Mouse (Mus musculus): ENCODE measurements around the gene Med16. TPM values are rescaled to one million over a fixed set of nuclear protein-coding genes. Genes with fewer than 3 reads are reported as not detected.

Gene Med16
- total RNA-seq, 1 experiment from 2014 or later = 32.0 TPM

DNA sequence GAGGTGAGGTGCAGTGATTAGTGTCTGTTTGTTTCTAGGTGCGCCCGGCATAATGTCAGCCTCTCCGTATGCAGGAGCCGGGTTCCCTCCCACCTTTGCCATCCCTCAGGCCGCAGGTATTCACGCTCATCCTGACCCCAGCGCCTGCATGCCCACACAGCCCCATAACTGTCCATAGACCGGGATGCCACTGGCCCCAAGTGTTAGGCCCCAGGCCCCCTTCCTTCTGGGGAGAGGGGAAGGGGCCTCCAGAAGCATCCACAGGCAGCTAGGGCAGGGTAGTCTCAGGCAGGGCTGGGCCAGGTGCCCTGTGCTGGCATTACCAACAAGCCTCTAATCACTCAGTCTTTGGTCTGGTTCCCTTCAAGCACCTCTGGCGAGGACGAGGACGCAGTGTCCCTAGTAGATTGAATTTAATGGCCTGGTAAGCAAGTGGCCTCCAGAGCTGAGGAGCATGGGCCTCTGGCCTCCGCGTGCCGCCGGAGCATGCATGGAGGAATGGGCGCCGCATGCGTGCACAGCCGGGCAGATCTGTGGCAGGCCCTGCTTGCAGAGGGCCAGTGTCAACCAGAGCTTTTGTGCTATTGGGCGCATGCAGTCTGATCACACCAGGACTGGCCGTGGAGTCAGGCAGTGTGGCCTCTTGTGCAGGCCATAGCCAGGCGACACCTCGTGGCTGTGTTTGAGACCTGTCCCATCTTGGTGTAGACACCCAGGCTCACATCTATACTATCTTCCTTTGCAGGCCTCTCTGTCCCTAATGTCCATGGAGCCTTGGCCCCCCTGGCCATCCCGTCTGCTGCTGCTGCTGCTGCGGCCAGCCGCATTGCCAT lies 48.4 kb downstream of the Med16 start:
- DNase-seq = no peak

DNA sequence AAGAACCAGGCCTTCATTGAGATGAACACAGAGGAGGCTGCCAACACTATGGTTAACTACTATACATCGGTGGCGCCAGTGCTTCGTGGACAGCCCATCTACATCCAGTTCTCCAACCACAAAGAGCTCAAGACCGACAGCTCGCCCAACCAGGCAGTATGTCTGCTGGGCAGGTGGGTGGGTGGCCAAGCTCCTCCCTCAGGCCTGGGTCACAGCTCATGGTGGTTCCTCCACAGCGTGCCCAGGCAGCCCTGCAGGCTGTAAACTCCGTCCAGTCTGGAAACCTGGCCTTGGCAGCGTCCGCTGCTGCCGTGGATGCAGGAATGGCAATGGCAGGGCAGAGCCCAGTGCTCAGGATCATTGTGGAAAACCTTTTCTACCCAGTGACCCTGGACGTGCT lies 49.6 kb downstream of the Med16 start:
- no peak for DNase-seq

DNA sequence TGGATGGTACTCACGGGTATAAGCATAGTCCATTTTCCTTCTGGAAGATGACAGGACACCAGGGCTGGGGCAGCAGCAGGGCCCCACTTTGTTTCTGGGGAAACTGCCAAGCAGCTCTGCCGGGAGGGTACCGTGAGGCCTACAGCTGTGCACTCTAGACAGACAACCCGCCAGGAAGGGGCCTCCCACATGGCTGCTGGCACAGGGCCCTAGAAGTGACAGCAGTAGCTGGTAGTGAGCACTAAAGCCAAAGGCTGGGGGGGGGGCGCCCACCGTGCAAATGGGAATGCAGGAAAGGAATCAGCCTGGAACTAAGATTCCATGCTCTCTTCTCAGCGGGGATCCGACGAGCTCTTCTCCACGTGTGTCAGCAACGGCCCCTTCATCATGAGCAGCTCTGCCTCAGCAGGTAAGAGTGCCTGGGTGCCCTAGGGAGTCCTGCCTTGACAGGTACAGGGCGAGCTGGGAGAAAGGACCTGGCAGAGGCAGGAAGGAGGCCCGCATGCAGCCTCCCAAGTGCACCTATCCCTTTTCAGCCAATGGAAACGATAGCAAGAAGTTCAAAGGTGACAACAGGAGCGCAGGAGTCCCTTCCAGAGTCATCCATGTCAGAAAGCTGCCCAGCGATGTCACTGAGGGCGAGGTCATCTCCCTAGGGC lies 50.2 kb downstream of the Med16 start:
- DNase-seq = peak; percentile 81

DNA sequence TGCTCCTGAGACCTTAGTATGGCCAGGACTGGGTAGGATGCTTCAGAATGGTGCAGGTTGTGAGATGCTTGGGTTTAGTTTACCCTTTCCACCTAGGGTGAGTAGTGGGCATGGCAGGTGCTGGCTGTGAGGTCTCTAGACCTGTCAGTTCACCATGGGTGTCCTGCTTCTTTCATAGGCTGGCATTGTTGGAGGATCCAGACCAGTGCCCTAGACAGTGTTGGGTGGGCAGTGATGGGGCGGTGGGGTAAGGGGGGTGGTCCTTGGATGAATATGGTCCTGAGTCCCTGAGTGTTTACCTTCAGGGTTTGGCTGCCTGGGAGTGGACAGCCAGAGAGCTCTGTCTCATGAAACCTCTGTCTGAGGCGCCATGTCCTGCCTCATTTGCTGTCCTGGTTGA lies 50.8 kb downstream of the Med16 start:
- no peak for DNase-seq

DNA sequence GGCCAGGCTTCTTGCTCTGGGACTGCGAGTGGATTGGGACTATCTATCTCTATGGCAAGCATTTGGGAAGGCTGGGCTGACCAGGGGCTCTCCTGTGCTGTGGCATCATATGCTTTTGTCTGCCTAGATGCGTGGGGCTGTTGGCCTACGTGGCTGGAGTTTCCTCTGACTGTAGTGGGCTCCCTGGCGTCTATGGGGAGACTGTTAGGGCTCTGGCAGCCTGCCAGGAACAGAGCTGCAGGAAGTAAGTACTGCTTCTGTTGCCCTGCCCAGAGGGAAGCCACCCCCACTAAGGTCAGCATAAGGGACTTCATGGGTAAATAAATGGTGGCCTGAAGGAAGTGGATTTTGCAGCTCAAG lies 51.3 kb downstream of the Med16 start:
- peak; percentile 80 for DNase-seq

DNA sequence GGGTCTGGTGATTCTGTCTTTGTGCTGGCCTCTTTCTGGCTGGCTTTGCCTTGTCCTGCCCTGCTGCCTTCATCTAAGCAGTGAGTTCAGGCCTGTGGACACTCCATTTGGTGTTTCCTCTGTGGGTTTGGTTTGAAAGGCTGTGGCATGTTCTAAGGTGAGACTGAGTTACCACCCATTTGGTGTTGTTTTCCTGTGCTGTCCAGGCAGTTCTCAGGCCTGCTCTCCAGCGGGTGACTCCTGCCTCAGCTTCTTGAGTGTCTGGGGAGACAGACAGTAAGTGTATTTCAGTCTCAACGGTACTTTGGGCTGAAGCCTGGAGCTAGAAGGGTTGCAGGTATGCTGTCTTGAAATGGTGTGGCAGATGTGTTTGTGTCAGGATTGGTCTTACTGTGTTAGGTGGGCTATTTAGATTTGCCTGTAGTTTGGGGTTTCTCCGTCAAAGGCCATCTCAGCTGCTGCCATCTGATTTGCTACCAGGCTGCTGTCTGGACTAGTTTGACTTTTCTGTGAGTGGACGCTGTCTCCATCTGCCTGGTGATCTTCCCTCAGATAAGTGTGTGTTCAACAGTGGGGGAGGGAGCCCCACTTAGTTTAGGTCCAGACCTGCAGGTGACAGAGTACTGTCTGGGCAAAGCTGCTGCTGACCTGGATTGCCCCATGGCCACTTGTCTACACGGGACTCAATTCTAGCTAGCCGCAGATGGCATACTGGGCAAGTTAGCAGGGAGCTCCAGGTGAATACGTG lies 51.8 kb downstream of the Med16 start:
- no peak for DNase-seq

DNA sequence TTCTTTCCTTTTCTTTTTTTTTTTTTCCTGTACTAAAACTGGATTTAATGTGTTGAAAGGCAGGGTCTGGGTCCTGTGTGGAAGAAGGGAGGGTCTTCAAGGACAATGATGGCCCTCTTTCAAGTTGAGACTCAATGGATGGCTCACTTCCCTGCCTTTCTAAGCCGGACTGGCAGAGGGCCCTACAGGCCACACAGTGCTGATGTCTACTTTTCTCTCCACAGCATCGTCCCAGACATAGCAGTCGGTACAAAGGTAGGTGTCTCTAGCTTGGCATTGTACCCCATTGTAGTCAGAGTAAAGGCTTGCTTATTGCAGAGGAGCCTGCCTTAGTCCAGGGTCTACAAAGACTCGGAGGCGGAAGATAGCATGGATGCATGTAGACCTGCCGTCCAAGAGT lies 52.4 kb downstream of the Med16 start:
- no peak for DNase-seq

DNA sequence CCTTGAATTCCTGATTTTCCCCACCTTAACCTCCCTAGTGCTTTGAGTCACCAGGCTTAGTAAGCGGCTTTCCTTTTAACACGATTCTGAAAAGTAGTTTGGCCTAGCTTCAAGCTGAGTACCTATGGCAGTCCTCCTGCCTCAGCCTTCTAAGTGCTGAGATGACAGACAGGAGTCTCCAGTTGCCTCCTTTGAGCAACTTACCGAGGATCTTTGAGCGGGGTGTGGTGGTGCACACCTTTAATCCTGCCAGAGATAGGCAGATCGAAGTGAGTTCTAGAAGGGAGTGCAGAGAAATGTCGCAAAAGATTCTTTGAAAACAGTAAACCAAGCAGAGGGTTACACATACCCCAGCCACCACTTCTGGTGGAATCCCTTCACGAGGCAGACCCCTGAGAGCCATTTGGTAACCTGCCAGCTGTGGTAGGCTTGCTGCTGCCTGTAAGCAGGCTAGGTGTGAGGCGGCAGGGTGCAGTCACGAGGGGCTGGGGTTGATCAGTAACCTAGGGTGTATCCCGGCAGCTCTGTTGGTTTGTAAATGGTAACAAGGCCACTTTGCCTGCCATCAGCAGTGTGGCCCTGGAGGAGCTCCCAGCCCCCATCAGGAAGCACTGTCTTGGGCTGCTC lies 53.1 kb downstream of the Med16 start:
- peak; percentile 59 for DNase-seq

DNA sequence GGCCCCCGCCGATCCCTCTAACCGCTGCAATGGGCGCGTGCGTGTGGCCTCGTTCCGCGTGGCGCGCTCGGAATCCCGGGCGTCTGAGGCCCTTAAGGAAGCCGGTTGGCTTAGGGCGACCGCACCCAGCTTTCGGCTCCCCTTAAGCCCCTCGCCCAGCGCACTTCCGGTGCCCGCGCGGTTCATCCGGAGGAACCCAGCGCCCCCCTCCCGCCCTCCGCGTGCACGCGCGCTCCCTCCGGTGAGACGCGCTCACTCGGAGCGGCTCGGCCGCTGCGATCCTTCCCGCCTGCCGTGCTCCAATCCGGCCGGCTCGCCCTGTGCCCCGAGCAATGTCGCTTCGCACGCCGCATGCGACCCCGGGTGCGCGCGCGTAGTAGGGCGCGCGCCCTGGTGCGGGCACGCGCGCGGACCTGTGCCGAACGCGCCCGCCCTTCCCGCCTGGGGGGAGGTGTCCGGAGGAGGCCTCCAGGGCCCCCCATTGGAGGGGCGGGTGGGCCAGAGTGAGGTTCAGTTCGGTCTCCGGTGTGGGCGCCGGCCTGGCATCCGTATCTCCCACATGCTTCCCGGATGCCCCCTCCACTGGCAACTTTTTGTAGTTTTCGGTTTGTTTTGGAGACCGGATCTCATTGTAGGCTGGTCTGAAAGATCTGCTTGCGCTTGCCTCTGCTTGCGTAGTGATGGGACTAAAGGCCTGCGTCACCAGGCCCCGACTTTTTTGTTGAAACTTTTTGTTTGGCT lies 53.8 kb downstream of the Med16 start:
- DNase-seq = peak; percentile 84

DNA sequence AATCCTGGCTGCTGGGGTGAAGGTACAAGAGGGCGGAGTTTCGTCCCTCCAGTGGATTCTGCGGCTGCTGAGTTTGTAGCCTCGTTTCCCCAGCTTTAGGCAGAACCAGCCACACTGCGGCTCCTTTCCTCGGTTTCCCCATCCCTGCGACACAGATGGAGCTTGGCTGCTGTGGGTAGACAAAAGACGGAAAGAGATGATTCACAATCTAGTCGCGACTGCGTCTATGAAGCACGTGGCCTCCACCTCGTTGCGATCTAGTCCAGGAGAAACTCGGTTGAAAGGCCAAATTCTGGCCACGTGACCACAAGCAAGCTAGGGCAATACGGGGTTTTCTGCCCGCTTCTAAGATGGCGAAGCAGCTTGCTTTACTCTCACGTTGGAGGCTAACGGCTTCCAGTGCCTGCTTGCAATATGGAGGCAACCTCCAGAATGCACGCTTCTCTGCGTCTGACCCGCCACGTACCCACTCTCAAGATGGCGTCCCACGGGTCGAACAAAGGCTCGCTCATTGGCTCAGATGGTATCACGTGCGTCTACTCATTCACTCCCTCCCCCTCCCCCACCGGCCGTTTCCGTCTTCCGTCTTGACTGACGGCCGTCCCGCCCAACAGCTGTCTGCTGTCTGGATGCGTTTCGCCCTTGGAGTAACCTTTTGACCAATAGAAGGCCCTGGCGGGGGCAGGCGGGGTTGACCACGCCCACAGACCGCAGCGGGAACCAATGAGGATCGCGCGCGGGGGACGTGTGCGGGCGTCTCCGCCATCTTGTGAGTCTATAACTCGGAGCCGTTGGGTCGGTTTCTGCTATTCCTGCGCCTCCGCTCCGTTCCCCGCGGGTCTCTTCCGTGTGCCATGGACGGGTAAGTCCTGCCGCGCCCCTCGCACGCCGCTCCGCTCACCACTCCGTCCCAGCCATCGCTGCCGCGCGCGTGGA lies 54.6 kb downstream of the Med16 start, which contains the start of gene Ptbp1:
Ptbp1 (plus strand) TSS at position 568 of the 936 bp plus-strand sequence.
- peak; percentile 100 for DNase-seq

DNA sequence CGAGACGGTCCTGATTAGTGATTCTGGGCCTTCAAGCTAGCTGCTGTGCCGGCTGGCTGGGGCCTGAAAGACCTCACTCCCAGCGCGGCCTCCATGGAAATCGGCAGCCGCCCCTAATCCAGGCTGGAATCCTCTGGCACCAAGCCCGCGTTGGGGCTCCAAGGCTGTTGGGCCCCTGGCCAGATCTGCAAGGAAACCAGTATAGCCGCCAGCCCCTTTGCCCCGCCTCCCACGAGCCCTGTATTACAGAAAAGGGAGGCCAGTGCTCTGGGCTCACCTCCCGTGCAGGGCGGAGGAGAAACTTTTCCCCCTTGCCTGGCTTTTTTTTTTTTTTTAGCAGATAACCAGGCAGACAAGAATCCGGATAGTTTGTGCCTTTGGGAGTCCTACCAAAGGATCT lies 55.3 kb downstream of the Med16 start:
- peak; percentile 98 for DNase-seq

DNA sequence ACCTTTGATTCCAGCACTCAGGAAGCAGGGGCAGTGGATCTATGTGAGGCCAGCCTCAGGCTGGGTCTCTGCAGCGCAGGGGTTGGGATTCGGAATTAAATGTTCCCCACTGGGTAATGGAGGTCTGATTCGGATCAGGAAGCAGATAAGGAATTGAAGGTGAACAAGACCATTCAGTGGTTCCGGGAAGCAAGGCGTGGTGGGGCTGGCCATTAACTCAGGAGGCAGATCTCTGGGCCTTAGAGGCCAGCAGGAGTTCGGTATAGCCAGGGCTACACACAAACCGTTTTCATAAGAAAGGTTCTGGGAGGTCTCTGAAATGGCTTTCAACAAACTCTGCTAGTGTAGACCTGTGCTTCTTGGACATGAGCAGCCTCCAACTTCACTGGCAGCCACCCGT lies 55.9 kb downstream of the Med16 start:
- no peak for DNase-seq

DNA sequence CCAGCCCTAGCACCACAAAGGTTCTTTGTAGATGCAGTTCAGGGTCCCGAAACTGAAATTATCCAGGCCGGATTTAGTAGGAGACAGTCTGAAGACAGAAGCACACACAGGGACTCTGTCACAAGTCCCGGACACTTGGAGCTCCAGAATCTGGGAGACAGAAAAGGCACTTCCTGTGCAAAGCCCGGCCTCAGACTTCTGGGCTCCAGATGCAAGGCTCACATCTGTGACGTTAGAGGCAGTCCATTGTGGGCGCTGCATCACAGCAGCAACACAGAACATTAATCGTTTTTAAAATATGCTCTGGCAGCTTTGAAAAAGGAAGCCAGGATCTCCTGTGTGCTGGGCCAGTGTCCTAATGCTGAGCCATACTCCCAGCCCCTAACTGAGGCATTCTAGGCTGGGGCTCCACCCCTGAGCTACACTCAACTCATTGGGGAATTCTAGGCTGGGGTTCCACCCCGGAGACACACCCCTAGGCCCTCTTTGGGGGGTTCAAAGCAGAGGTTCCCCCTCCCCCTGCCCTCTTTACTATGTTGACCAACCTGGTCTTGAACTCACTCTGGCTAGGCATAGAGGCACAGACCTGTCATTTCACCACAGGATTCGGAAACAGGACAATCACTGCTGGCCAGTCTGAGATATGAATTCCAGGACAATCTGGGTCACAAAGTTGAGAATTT lies 56.5 kb downstream of the Med16 start:
- DNase-seq = peak; percentile 51

DNA sequence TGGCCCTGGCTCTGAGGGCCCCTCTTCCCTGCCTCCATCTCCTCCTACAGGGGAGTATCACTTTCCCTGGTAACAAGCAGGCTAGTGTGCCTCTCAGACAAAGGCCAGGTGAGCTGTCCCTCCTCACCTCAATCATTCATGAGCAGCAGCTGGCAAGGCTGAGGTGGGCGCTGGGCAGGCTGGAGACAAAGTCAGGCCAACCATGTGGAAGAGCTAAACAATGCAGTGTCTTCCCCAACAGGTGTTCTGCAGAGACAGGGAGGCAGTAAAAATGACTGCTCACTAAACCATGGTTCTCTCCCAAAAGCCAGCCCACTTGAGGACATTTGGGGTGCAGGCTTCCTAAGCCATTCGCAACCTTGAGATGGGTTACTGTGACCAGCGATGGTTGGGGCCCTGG lies 57.1 kb downstream of the Med16 start:
- no peak for DNase-seq

DNA sequence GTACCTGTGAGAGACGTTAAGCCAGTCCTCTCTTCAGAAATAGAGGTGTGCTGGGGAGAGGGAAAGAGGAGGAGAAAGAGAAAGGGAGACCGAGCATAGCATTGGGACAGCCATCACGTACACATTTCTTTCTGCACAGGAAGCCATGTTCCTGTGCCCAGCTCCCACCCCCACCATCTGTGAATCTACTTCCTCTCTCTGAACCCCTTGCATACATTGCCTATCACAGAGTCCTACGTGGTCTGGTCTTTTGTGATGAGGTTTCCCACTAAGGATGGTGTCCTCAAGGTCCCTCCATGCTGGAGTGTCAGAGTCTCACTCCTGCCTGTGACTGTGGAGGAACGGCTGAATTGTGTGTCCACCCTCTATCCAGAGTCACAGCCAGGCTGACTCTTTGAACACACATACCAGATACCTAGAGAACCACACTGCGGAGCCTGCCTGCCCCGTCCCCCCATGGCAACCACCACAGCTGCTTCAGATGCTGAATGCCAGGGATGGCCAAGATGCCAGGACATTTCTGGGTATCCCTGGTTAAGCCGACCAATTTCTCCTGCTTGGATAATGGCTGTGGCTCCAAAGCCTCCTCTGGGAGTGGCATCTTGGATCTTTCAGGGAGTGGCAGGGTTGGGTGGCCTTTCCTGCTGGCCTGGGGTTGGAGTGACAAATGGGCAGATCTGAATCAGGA lies 58.6 kb downstream of the Med16 start:
- DNase-seq = no peak

DNA sequence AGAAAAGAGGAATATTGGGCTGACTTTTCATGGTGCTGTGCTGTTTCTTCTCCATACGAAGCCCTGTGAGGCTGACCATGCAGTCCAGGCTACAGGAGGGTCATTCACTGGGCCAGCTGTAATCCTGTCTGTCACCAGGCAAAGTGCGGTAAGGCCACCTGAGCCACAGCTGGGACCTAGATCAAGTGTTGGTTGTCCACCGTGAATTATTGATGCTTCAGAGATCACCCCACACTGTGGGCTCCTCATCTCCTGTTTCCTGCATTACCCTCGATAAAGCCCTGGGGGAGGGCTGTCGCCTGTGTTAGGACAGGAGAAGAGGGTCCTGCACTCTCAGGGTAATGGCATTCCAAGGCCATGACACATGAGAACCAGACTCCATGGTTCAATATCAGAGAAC lies 62.2 kb downstream of the Med16 start:
- no peak for DNase-seq
